Mouse (Mus musculus) midbrain, embryonic 14.5 days (tissue): ENCODE measurements at regions not wholly inside any gene's neighbourhood (a gene's known extent, or its start where the extent isn't known, plus 50 kb on each side); places are given as distances from the start of the nearest gene placed in this dataset.

ENCODE experiments used
- ATAC-seq: fragments of 200-750 bp; cut with Nextera tagmentation; 2 replicates; pipeline ENCODE4 v1.8.0; 2017; ENCODE audit warnings: moderate number of reproducible peaks, moderate library complexity; ENCODE audit not compliant: low FRiP score, low TSS enrichment
- DNase-seq: peaks from one replicate; pipeline ENCODE4 v3.0.0-alpha.2; 2015
- H3K27ac ChIP-seq: fragments of 300-500 bp; sonication (generic); replicated peaks from 2 replicates; pipeline ENCODE4 v1.5.1; 2014; ENCODE audit warnings: mild to moderate bottlenecking, low read depth, low read length, moderate library complexity
- H3K27me3 ChIP-seq: fragments of 300-500 bp; sonication (generic); 2 replicates; pipeline ENCODE4 v1.6.1; 2014; ENCODE audit warnings: low read length, control low read depth, mixed read lengths; ENCODE audit not compliant: control insufficient read depth, insufficient read depth
- H3K36me3 ChIP-seq: fragments of 300-500 bp; sonication (generic); 2 replicates; pipeline ENCODE4 v1.6.1; 2014; ENCODE audit warnings: low read length, control low read depth; ENCODE audit not compliant: control insufficient read depth, insufficient read depth
- H3K4me1 ChIP-seq: fragments of 300-500 bp; sonication (generic); 2 replicates; pipeline ENCODE4 v1.6.1; 2014; ENCODE audit warnings: mild to moderate bottlenecking, antibody characterized with exemption, low read length, control low read depth; ENCODE audit not compliant: control insufficient read depth, insufficient read depth
- H3K4me2 ChIP-seq: fragments of 300-500 bp; sonication (generic); 2 replicates; pipeline ENCODE4 v1.6.1; 2014; ENCODE audit warnings: mild to moderate bottlenecking, low read length, moderate library complexity
- H3K4me3 ChIP-seq: fragments of 300-500 bp; sonication (generic); replicated peaks from 2 replicates; pipeline ENCODE4 v1.5.1; 2014; ENCODE audit warnings: low read depth, low read length
- H3K9ac ChIP-seq: fragments of 300-500 bp; sonication (generic); replicated peaks from 2 replicates; pipeline ENCODE4 v1.6.1; 2014; ENCODE audit warnings: mild to moderate bottlenecking, low read length, moderate library complexity
- H3K9me3 ChIP-seq: fragments of 300-500 bp; sonication (generic); 2 replicates; pipeline ENCODE4 v1.6.1; 2016; ENCODE audit warnings: low read length, control low read depth, mixed read lengths; ENCODE audit not compliant: control insufficient read depth
- WGBS: fragments of 180-500 bp; shearing (Covaris S2); extraction: QIAGEN DNeasy Blood & Tissue Kit; methylation state at CpG from one replicate; pipeline ENCODE4 v1.1.7; 2014; 5-methylcytosine and 5-hydroxymethylcytosine counted together

- ATAC-seq: no peak
- no peak overlapping the region for H3K27ac ChIP-seq
Measured at GRCm38 (mm10) chr3:118361741-118362141, 200.2 kb upstream of the Dpyd start.

More at GRCm38 (mm10) chr3:118361741-118362141, 200.2 kb upstream of the Dpyd start:
- no peak for DNase-seq
- no peak overlapping the region for H3K9ac ChIP-seq
- no peaks in the 10 kb centered on the region for H3K36me3 ChIP-seq
- WGBS: 94% methylated on average over 5 of the region's 5 CpGs
- no peak overlapping the region for H3K4me3 ChIP-seq
- H3K9me3 ChIP-seq: no peaks in the 10 kb centered on the region
- no peaks in the 10 kb centered on the region for H3K27me3 ChIP-seq
- no peaks in the 10 kb centered on the region for H3K4me1 ChIP-seq
- H3K4me2 ChIP-seq: no peak overlapping the region
